Mouse (Mus musculus) gastrocnemius, adult 2 months (tissue): ENCODE results near the gene Rdx. TPM values are rescaled to one million over a fixed set of nuclear protein-coding genes. Genes with fewer than 3 reads are reported as not detected.
"Not testable (repeated sequence)": the region's sequence is repeated elsewhere in the genome, so short reads cannot be mapped to it uniquely, and the experiment has no call there.

Source experiments
- DNase-seq: peaks from one replicate; pipeline ENCODE4 v3.0.0; 2022
- H3K27ac ChIP-seq: fragments of 200-600 bp; 2 replicates; pipeline ENCODE4 v1.8.1; 2022; ENCODE audit warnings: mild to moderate bottlenecking
- H3K4me3 ChIP-seq: fragments of 200-600 bp; 2 replicates; pipeline ENCODE4 v1.8.1; 2022; ENCODE audit warnings: mild to moderate bottlenecking, moderate library complexity
- CTCF ChIP-seq: fragments of 200-600 bp; IDR thresholded peaks from 2 replicates; pipeline ENCODE4 v1.8.1; 2022; ENCODE audit warnings: antibody characterized with exemption, mild to moderate bottlenecking, moderate library complexity
- intact Hi-C: fragments of 180-260 bp; cut with DNase I; formaldehyde crosslinking; loops from one replicate; pipeline ENCODE4 v1.15.1; 2025
- total RNA-seq, 2 experiments: library from RNA; stranded (reverse); gene quantifications; 2 replicates each; pipeline ENCODE4 v1.2.3; 2021

Rdx gene
- total RNA-seq, 2 experiments from 2014 or later = 118 to 125 TPM

GRCm38 (mm10) chr9:52070052-52070451, 23.1 kb downstream of the Rdx start:
- Histone ChIP-seq H3K27ac (no peak overlapping the region), H3K4me3 (no peak overlapping the region)
- no peak for DNase-seq
- intact Hi-C loops = no loop called here
- no peak for TF ChIP-seq CTCF

GRCm38 (mm10) chr9:52071352-52071751, 24.4 kb downstream of the Rdx start:
- intact Hi-C loops, H3K27ac ChIP-seq, H3K4me3 ChIP-seq, DNase-seq: not testable (repeated sequence)

DNA sequence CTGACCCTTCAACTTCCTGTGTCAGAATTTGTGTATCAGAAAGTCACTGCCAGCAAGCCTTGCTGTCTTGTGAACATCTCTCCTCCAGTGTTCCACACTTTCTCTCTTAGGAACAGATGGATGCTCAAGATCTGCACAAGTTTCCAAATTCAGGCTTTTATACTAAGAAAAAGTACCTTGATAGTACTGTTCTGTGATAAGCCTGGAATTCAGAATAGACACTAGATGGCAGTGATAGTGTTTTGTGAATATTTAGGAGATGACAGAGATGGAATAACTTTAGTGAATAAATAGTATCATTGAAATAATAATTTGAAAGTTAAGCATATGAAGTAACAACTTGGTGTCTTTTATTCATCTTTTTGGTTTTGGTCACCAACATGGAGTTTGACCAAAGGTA, 25.2 kb downstream of the Rdx start:
- no peak for TF ChIP-seq CTCF
- Histone ChIP-seq H3K4me3 (no peak overlapping the region), H3K27ac (no peak overlapping the region)
- intact Hi-C loops = no loop called here
- DNase-seq = no peak

DNA sequence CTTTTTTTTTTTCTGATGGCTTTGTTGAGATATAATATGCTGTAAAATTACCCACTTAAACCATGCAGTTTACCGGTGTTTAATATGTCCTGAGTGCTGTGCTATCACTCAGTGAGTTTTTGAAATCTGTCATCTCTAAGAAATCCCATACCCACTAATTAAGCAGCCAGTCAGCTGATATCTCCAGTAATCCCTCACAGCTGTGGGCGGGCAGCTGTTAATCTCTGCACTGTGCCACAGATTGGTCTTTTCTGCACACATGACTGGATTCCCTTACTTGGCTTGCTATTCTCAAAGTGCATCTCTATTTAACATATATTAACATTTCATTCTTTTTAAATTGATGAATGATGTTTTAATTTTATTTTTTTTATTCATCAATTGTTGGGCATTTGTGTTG, 29.1 kb downstream of the Rdx start:
- no peak overlapping the region for H3K27ac ChIP-seq
- H3K4me3 ChIP-seq = no peak overlapping the region
- intact Hi-C loops = no loop called here
- no peak for TF ChIP-seq CTCF
- no peak for DNase-seq

DNA sequence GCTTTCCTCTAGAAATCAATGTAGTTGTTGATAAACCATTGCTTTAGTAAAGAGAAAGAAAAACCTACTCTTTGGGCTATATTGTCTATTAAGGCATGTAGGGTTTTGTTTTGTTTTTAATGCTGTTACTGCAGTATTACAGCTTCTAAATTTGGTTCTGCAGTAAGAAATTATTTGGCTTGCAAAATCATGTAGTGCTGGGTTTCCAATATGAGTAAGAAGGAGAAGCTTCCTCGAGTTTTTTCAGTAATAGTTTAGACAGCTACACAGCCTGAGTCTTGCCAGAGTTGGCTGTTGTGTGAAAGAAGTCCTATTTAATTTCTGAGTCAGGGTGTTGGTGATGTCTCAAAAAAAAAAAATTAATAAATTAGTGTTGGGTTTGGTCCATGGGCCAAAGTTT, 30.7 kb downstream of the Rdx start:
- H3K4me3 ChIP-seq = no peak overlapping the region
- intact Hi-C loops = no loop called here
- no peak overlapping the region for H3K27ac ChIP-seq
- no peak for DNase-seq
- TF ChIP-seq CTCF = no peak

GRCm38 (mm10) chr9:52081979-52082378, 35.0 kb downstream of the Rdx start:
- intact Hi-C loops = no loop called here
- no peak overlapping the region for H3K27ac ChIP-seq
- H3K4me3 ChIP-seq = no peak overlapping the region
- no peak for DNase-seq
- TF ChIP-seq CTCF = no peak

GRCm38 (mm10) chr9:52082414-52082813, 35.4 kb downstream of the Rdx start:
- intact Hi-C loops = no loop called here
- no peak for DNase-seq
- no peak overlapping the region for H3K27ac ChIP-seq
- TF ChIP-seq CTCF = no peak
- H3K4me3 ChIP-seq = no peak overlapping the region

DNA sequence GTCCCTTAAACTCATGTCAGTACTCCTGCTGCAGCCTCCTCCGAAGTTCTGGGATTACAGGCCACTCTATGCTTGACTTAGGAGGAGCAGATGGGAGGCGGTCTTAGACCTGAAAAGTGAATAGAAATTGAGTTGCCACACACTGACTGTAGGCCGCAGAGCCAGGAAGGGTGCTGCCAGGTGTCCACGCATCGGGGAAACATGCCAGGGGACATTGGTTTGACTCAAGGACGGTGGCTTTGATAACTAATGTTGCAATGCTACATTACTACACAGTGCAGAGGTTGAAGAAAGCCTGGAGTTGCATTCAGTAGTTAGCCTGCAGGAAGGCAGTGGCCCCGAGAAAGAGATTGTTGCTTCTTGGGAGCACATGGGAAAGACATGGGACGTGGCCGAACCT, 44.8 kb downstream of the Rdx start:
- intact Hi-C loops = loop anchor here (10.0 kb wide), 1 partner anchor 757 kb away; no protein-coding TSS in a partner anchor
- TF ChIP-seq CTCF = no peak
- Histone ChIP-seq H3K27ac (no peak overlapping the region), H3K4me3 (no peak overlapping the region)
- DNase-seq = no peak

- no peak overlapping the region for H3K4me3 ChIP-seq
- DNase-seq = no peak
- no peak overlapping the region for H3K27ac ChIP-seq
- no peak for TF ChIP-seq CTCF
- intact Hi-C loops = loop anchor here (10.0 kb wide), 1 partner anchor 758 kb away; no protein-coding TSS in a partner anchor
These were observed 45.3 kb downstream of the Rdx start for GRCm38 (mm10) chr9:52092311-52092710.

DNA sequence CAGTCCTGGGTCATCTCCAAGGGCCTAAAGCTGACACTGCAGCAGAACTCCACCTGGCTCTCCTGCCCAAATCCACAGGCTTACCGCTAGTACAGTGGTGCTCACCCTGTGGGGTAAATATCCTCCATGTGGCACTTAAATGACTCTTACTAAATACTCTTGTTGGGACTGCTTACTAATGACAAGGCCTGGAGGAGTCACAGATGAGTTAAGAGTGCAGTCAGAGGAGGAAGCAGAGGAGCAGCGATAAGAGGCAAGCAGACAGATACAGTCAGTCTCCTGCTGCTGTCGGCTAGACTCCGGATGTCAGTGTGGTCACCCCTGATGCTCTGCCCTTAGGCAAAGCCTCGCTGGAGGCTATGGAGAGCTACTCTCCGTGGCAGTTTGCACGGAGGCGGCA, 46.1 kb downstream of the Rdx start:
- TF ChIP-seq CTCF = no peak
- Histone ChIP-seq H3K4me3 (no peak overlapping the region), H3K27ac (no peak overlapping the region)
- DNase-seq = no peak
- intact Hi-C loops = loop anchor here (10.0 kb wide), 1 partner anchor 758 kb away; no protein-coding TSS in a partner anchor

DNA sequence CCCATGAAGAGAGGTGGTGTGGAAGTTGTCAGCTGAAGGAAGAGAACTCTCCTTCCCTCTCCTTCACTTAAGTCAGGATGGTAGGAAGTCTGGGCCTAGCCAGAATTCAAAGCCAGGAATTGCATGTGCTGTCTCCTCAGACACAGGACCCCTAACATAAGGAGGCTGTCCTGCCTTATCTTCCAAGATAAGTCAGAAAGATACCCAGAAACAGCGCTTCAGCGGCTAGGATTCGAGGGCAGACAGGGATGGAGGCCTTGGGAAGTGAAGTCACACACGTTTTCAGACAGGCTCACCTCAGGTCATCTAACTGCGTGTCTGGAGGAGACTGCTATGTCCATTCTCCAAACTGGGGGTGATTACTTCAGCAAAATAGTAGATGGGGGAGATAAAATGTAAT, 47.0 kb downstream of the Rdx start:
- Histone ChIP-seq H3K27ac (no peak overlapping the region), H3K4me3 (no peak overlapping the region)
- no peak for TF ChIP-seq CTCF
- intact Hi-C loops = loop anchor here (10.0 kb wide), 1 partner anchor 759 kb away; no protein-coding TSS in a partner anchor
- DNase-seq = no peak

- DNase-seq = no peak
- TF ChIP-seq CTCF = no peak
- intact Hi-C loops = loop anchor here (10.0 kb wide), 1 partner anchor 760 kb away; no protein-coding TSS in a partner anchor
- no peak overlapping the region for H3K4me3 ChIP-seq
- H3K27ac ChIP-seq = no peak overlapping the region
These were observed 47.6 kb downstream of the Rdx start for GRCm38 (mm10) chr9:52094471-52094980.

DNA sequence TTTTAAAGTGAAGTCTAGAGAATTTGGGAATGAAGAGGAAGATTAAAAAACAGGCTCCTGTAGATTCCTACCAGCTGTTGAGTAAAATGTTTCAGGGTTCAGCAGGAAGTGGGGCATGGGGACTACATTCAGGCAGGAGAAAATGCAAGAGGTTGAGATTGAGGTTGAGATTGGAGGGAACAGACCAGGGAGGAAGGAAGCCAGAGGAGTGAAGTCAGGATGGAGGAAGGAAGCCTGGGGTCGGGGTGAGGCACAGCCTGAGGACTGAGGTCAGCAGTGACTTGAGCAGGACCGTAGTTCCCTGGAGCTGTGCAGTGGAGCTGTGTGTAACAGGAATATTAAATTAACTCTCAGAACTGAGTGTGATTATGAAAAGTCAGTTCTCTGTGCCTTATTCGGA, 48.7 kb downstream of the Rdx start:
- H3K27ac ChIP-seq = no peak overlapping the region
- intact Hi-C loops = loop anchor here (5.0 to 10.0 kb wide), 2 partner anchors 192 to 761 kb away; no protein-coding TSS in a partner anchor
- no peak for TF ChIP-seq CTCF
- no peak overlapping the region for H3K4me3 ChIP-seq
- no peak for DNase-seq

GRCm38 (mm10) chr9:52097386-52097785, 50.4 kb downstream of the Rdx start:
- TF ChIP-seq CTCF = no peak
- DNase-seq = no peak
- H3K4me3 ChIP-seq = no peak overlapping the region
- intact Hi-C loops = loop anchor here (5.0 to 10.0 kb wide), 2 partner anchors 190 to 763 kb away; no protein-coding TSS in a partner anchor
- no peak overlapping the region for H3K27ac ChIP-seq
